Mouse (Mus musculus) megakaryocyte progenitor cell, adult 5-6 weeks (primary cell): ENCODE measurements around the gene Pafah2. TPM values are rescaled to one million over a fixed set of nuclear protein-coding genes. Genes with fewer than 3 reads are reported as not detected.

Source experiments
- ATAC-seq: replicated peaks from 2 replicates; pipeline ENCODE4 v1.8.0; 2016; ENCODE audit warnings: mild to moderate bottlenecking, moderate TSS enrichment, inconsistent platforms; ENCODE audit not compliant: poor library complexity
- total RNA-seq, 2 experiments: library from RNA; stranded (forward) in 1 of 2; stranded (reverse) in 1 of 2; fragments of 157-497, 149-512 nt in 1 of 2; fragments of 200-1000 nt in 1 of 2; gene quantifications; 2 replicates each; pipeline versions ENCODE4 v1.2.3 to v1.2.4; 2015 to 2017

Pafah2 gene
- total RNA-seq (2015) (14.0 and 21.2 TPM in 2 replicates), total RNA-seq (2017) (14.5 and 16.2 TPM in 2 replicates)

- ATAC-seq = peak; percentile 97
These were observed at the start of gene Pafah2 for GRCm38 (mm10) chr4:134395977-134396825. Gene Pafah2, plus strand, starts transcription at chr4:134396320.

- no peak for ATAC-seq
These were observed 48.0 kb upstream of the Pafah2 start for GRCm38 (mm10) chr4:134348078-134348477.

- no peak for ATAC-seq
These were observed 47.6 kb upstream of the Pafah2 start for GRCm38 (mm10) chr4:134348545-134348944.

GRCm38 (mm10) chr4:134349829-134350228 lies 46.3 kb upstream of the Pafah2 start:
- no peak for ATAC-seq

- ATAC-seq = no peak
These were observed 45.5 kb upstream of the Pafah2 start for GRCm38 (mm10) chr4:134350641-134351040.

- no peak for ATAC-seq
These were observed 44.5 kb upstream of the Pafah2 start for GRCm38 (mm10) chr4:134351329-134352260.

- no peak for ATAC-seq
These were observed 43.8 kb upstream of the Pafah2 start for GRCm38 (mm10) chr4:134352261-134352707.

GRCm38 (mm10) chr4:134352929-134353328 lies 43.2 kb upstream of the Pafah2 start:
- no peak for ATAC-seq

GRCm38 (mm10) chr4:134353527-134354409 lies 42.4 kb upstream of the Pafah2 start:
- ATAC-seq = no peak

GRCm38 (mm10) chr4:134355841-134356452 lies 40.2 kb upstream of the Pafah2 start:
- no peak; the same call in 1 of the 2 replicates for ATAC-seq

- ATAC-seq = peak; percentile 86
These were observed 39.3 kb upstream of the Pafah2 start for GRCm38 (mm10) chr4:134356591-134357460.

GRCm38 (mm10) chr4:134357461-134357771 lies 38.7 kb upstream of the Pafah2 start:
- ATAC-seq = no peak

- no peak for ATAC-seq
These were observed 36.5 kb upstream of the Pafah2 start for GRCm38 (mm10) chr4:134359649-134360048.

- ATAC-seq = no peak
These were observed 34.9 kb upstream of the Pafah2 start for GRCm38 (mm10) chr4:134361215-134361614.

GRCm38 (mm10) chr4:134362124-134362523 lies 34.0 kb upstream of the Pafah2 start:
- ATAC-seq = no peak

GRCm38 (mm10) chr4:134362586-134362985 lies 33.5 kb upstream of the Pafah2 start:
- ATAC-seq = peak; percentile 91

- no peak for ATAC-seq
These were observed 30.8 kb upstream of the Pafah2 start for GRCm38 (mm10) chr4:134365280-134365679.

GRCm38 (mm10) chr4:134370649-134371221 lies 25.4 kb upstream of the Pafah2 start:
- no peak for ATAC-seq

GRCm38 (mm10) chr4:134371316-134371855 lies 24.7 kb upstream of the Pafah2 start:
- no peak for ATAC-seq
